In the genomic region with DNA sequence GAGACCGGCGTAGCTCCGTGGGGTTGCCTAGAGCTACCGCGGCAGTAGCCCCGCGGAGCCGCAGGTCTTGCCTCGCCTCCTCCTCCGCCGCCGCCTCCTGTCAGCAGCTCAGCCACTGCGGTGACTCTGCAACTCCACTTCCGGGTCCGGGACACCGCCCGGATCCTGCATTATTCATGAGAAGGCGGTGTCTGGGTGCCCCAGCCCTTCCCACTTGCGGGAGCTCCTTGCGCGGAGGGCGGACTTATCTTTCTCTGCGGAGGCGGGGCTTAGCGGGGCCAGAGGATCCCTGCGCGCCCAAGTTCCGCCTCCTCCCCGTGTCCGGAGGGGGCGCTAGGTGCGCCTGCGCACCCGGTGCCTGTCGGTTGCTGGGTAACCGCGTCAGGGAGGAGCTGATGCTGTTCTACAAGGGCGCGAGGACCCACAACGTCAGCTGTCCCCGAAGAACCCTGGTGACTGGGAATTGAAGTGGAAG, we compare ENCODE assay signal across 7 mouse cellular contexts. TPM values are rescaled to one million over a fixed set of nuclear protein-coding genes. Genes with fewer than 3 reads are reported as not detected.
DNase-seq lines count a peak whose midpoint lies in the region; ATAC-seq lines count a peak whose summit lies in the region.

TSS of gene Fam219a (minus strand) at position 128 of the 475 bp plus-strand sequence.
TSS of gene Dnaic1 (plus strand) at position 365 of the 475 bp plus-strand sequence.

- H3K27ac ChIP-seq in intestine, embryonic 15.5 days = peak within 1 kb of the TSS; percentile 56
- H3K27ac ChIP-seq in midbrain, embryonic 10.5 days (replicated peaks) = peak within 1 kb of the TSS; percentile 88

- H3K9ac ChIP-seq in intestine, embryonic 15.5 days = peak within 1 kb of the TSS; percentile 71

- no peaks in the 10 kb centered on the region for H3K9me3 ChIP-seq in intestine, embryonic 15.5 days
- H3K9me3 ChIP-seq in midbrain, embryonic 10.5 days (replicated peaks) = no peaks in the 10 kb centered on the region

- under 1% methylated on average over 41 of the region's 41 CpGs for WGBS in intestine, embryonic 15.5 days
- WGBS in midbrain, embryonic 10.5 days = under 1% methylated on average over 41 of the region's 41 CpGs

- ATAC-seq in intestine, embryonic 15.5 days = peak; percentile 99

- DNase-seq in adrenal gland, adult 2 months = peak; percentile 100
- DNase-seq in embryo, embryonic 11.5 days (ENCODE audit: low read depth, low spot score) = peak; percentile 97
- DNase-seq in gastrocnemius, postnatal 36 days = peak; percentile 94 to 98
- peak; percentile 99 to 100 for DNase-seq in left cerebral cortex, postnatal 25 days (ENCODE audit: low spot score in 2 of 2)
- DNase-seq in midbrain, embryonic 10.5 days (ENCODE audit: low spot score) = peak; percentile 99
- peak; percentile 96 for DNase-seq in right cerebral cortex, postnatal 4 days

- H3K4me2 ChIP-seq in intestine, embryonic 15.5 days (replicated peaks) = peak within 1 kb of the TSS; percentile 96

- intact Hi-C loops in gastrocnemius, postnatal 36 days (cut with DNase I) = no loop called here
- intact Hi-C loops in left cerebral cortex, postnatal 25 days (cut with DNase I) = loop anchor here (2.0 to 5.0 kb wide), 3 partner anchors 47 to 143 kb away; partner anchors contain the start of gene Rpp25l

- no peaks in the 10 kb centered on the region for H3K36me3 ChIP-seq in intestine, embryonic 15.5 days
- no peaks in the 10 kb centered on the region for H3K36me3 ChIP-seq in midbrain, embryonic 10.5 days

- H3K27me3 ChIP-seq in intestine, embryonic 15.5 days (replicated peaks) = peaks cover 11% of the 10 kb centered on the region
- peaks cover 36% of the 10 kb centered on the region for H3K27me3 ChIP-seq in midbrain, embryonic 10.5 days (ENCODE audit: low read depth, poor library complexity, severe bottlenecking)

- peaks cover 13% of the 10 kb centered on the region for H3K4me1 ChIP-seq in intestine, embryonic 15.5 days (replicated peaks)
- H3K4me1 ChIP-seq in midbrain, embryonic 10.5 days = peaks cover 39% of the 10 kb centered on the region

- H3K4me3 ChIP-seq in intestine, embryonic 15.5 days (replicated peaks) = peak within 1 kb of the TSS; percentile 80
- H3K4me3 ChIP-seq in midbrain, embryonic 10.5 days = peak within 1 kb of the TSS; percentile 80

RNA-seq across cellular contexts. Expression of gene Fam219a, which starts in this region (rescaled TPM):
- 10 to 100 TPM; 14.3 to 20.1 TPM for total RNA-seq in adrenal gland, adult 2 months (2021)
- polyA plus RNA-seq in adrenal gland, adult 2 months (2012; rRNA removed) = 74.7 and 76.1 TPM in 2 replicates
- total RNA-seq in gastrocnemius, postnatal 36 days (2021) = 10 to 100 TPM; 19.3 to 20.4 TPM
- 2.3 TPM in 2 replicates for polyA plus RNA-seq in intestine, embryonic 15.5 days (2015; fragmentation: Nextera tagmentation; extraction: Ambion mirVana)
- 100 to 1,000 TPM; 203 to 209 TPM for total RNA-seq in left cerebral cortex, postnatal 25 days (2021)
- polyA plus RNA-seq in midbrain, embryonic 10.5 days (2016; fragmentation: Nextera tagmentation; extraction: Ambion mirVana) = 4.1 and 5.7 TPM in 2 replicates

RNA-seq across cellular contexts. Expression of gene Dnaic1, which starts in this region (rescaled TPM):
- total RNA-seq in adrenal gland, adult 2 months (2021) = under 1 TPM in 1 of 2 experiments, not detected in 1; 0.46 TPM
- 0.38 and 0.43 TPM in 2 replicates for polyA plus RNA-seq in adrenal gland, adult 2 months (2012; rRNA removed)
- not detected for total RNA-seq in gastrocnemius, postnatal 36 days (2021)
- 5.6 and 5.8 TPM in 2 replicates for polyA plus RNA-seq in intestine, embryonic 15.5 days (2015; fragmentation: Nextera tagmentation; extraction: Ambion mirVana)
- total RNA-seq in left cerebral cortex, postnatal 25 days (2021) = 1 to 10 TPM; 7.2 to 8.0 TPM
- polyA plus RNA-seq in midbrain, embryonic 10.5 days (2016; fragmentation: Nextera tagmentation; extraction: Ambion mirVana) = 1.6 and 2.2 TPM in 2 replicates

Comparison
In these comparisons a context has a peak if more than half of its experiments do, and no peak if none do; other contexts are left out.
1. Peak in every context shown above with its lines: DNase-seq, ATAC-seq, H3K4me3 ChIP-seq and H3K27ac ChIP-seq.
2. RNA of gene Fam219a (total RNA-seq): 203 to 209 TPM in left cerebral cortex, postnatal 25 days; 19.3 to 20.4 TPM in gastrocnemius, postnatal 36 days and 14.3 to 20.1 TPM in adrenal gland, adult 2 months; every median in the first group is over 4 times any median in the second.
3. RNA of gene Dnaic1 (total RNA-seq): 7.2 to 8.0 TPM in left cerebral cortex, postnatal 25 days; 0.46 TPM in adrenal gland, adult 2 months and not detected in gastrocnemius, postnatal 36 days; every median in the first group is over 4 times any median in the second.
4. RNA of gene Fam219a (polyA plus RNA-seq): 74.7 to 76.1 TPM in adrenal gland, adult 2 months; 4.1 to 5.7 TPM in midbrain, embryonic 10.5 days and 2.3 TPM in intestine, embryonic 15.5 days; every median in the first group is over 10 times any median in the second.